Mouse (Mus musculus): Measurements from ENCODE around the gene Mgat4b.

DNA sequence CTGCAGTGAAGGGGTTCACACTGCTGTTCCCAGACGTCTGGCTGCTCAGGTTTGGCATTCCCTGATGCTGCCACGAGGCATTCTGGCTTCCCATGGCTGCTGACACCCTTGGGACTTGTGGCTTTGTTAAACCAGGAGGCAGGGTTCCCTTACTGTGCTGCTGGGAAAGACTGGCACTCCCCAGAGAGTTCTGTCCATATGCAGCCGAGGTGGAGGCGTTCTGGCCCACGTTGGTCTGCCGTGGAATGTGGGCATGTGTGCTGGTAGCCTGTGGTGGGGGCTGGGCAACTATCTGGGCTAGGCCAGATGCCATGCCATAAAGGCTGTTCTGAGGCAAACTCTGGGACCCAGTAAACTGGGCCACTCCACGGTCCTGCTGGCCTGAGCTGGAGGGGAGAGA lies 47.6 kb downstream of the Mgat4b start:
- no peak for TF ChIP-seq HCFC1 (IDR thresholded peaks at IDR 0.05; ENCODE audit: borderline replicate concordance, insufficient read depth, low read length)
- TF ChIP-seq ZC3H11A (IDR thresholded peaks at IDR 0.05; ENCODE audit: borderline replicate concordance, low read depth, low read length), result no peak
